Mouse (Mus musculus): ENCODE data around the gene Lurap1.

The Lurap1 gene

DNA sequence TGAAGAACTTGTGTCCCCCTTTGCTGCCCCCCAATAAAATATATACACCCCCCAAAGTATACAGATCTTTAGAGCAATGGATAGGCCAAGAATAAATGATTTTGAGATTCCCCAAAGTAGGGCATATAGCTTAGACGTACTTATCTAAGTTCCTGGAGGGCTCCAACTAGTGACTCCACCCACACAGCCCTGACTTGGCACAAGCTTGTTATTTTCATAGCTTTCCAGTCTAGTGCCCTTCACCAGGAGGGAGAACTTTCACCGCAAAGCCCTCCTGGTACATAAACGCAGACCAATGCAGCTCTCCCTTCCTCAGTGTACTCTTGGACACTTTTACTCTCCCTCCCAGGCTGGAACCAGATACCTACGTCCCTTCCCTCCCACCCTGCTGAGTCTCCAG, 11.0 kb upstream of the Lurap1 start:
- in situ Hi-C loops (cut with MboI, MseI): no loop called here

DNA sequence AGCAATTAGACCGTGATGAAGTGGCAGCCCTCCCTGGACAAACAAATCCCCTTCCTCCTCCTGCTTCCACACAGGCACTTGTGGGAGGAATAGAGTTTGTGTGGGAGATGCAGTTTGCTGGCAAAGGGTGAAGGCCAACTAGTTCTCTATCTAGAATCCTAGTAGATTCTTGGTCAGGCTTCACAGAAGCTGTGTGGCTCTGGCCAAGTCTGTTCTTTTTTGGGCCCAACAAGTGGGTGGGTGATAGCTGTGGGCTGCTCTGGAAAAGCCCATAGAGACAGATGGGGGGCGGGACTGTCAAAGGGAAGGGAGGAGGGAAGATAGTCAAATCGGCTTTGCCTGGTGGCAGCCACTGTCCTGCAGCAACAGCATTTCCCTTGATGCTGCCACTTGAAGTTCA, 9.6 kb upstream of the Lurap1 start:
- in situ Hi-C loops (cut with MboI, MseI): no loop called here

DNA sequence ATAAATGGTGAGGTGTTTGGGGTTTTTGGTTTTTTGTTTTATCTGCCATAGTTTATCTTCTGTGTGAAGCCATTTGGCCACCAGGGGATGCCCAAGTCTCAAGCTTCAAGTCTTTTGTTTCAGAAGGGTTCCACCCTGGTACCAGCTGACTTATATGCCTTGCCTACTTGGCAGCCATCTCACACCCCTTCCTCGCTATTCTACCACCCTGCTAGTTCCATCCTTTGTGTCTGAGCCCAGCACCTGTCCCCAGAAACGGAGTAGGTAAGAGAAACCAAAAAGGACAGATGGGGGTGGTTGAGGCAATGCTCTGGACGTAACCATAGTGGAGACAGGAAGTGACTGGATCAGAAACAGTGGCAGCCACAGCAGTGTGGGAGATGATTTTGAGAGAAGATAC, 8.8 kb upstream of the Lurap1 start:
- in situ Hi-C loops (cut with MboI, MseI): no loop called here

DNA sequence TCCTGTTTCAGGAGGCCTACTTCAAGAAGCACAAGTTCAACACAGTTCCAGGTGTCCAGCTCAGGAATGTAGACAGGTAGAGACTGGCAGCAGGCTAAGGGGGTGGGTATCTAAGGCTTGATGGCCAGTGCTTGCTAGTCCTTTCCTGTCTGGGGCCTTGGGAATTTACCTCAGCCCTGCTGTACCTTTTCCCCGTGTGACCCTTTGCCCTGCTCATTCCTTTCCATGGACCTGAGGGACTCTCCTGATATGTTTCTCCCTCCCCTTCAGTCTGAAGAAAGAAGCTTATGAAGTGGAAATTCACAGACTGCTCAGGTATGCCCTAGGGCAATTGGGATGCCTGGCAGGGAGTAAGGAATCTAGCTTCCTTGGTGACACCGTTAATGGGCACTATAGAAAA, 6.7 kb upstream of the Lurap1 start:
- in situ Hi-C loops (cut with MboI, MseI): no loop called here

DNA sequence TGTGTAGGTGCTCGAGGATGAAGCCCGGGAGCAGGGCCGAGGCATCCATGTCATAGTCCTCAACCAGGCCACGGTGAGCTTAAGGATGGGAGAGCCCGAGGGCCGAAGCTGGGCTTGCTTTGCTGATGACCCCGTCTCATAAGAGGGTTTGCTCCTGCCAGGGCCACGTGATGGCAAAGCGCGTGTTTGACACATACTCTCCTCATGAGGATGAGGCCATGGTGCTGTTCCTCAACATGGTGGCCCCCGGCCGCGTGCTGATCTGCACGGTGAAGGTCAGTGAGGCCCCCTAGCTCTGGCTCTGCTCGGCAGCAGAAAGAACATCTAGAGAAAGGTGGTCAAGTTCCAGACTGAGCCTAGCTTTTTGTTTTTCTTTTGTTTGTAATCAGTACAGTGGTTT, 1.6 kb upstream of the Lurap1 start:
- in situ Hi-C loops (cut with MboI, MseI): no loop called here

DNA sequence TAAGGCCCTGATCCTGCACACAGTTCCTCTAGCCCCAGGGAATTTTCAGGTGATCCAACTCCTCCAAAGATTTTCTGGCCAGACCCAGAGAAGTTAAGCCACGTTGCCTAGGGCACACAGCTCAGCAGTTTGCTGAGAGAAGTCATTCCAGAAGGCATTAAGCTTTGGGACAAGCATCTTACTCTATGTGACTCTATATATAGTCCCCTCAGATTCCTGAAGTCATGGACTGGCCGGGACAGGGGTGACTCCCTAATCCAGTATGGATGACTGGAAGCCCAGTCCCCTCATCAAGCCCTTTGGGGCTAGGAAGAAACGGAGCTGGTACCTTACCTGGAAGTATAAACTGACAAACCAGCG, 296 bp downstream of the Lurap1 start:
- in situ Hi-C loops (cut with MboI, MseI): no loop called here

DNA sequence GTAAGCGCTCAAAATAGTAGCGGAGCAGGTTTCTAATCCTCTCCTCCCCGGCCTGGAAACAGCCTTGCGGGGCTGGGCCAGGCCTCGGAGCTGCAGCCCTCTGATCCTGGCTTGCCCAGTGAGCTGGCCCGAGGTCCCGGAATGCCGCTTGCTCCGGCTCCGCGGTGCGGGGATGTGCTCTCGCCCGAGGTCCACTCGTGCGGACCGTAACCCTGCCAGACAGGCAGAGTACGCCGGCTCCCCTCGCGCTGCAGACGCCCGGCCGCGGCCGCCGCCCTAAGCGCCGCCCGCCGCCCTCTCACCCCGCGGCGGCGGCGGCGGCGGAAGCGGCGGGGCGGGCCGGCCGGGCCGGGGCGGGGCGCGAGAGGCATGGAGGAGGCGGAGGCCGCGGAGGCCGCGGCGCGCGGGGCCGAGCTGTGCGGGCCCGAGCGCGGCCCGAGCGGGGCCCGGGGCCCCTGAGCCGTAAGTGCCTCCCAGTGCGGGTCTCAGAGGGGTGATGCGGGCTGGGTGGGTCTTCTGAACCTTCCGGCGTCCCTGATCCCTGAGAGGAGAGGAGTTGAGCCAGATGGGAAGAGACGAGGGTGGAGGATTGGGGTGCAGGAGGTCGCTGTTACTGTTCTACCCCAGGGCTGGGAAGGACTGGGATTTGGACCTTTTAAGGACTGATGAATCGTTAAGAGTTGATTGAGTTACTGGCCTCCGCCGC, 829 bp downstream of the Lurap1 start:
- in situ Hi-C loops (cut with MboI, MseI): no loop called here

DNA sequence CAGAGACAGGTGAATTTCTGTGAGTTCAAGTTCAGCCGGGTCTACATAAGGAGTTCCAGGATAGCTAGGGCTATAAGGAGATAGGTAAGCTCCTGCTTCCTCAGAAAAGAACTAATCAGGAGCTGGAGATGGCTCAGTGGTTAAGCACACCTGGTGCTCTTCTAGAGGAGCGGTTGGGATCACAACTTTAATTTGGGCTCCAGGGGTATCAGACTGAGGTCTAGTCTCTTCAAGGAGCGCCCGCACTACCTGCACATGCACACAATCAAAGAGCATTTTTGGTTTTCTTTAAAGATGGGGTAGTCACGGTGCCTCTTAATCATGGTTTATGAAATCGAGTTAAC, 1.4 kb downstream of the Lurap1 start:
- in situ Hi-C loops (cut with MboI, MseI): no loop called here

DNA sequence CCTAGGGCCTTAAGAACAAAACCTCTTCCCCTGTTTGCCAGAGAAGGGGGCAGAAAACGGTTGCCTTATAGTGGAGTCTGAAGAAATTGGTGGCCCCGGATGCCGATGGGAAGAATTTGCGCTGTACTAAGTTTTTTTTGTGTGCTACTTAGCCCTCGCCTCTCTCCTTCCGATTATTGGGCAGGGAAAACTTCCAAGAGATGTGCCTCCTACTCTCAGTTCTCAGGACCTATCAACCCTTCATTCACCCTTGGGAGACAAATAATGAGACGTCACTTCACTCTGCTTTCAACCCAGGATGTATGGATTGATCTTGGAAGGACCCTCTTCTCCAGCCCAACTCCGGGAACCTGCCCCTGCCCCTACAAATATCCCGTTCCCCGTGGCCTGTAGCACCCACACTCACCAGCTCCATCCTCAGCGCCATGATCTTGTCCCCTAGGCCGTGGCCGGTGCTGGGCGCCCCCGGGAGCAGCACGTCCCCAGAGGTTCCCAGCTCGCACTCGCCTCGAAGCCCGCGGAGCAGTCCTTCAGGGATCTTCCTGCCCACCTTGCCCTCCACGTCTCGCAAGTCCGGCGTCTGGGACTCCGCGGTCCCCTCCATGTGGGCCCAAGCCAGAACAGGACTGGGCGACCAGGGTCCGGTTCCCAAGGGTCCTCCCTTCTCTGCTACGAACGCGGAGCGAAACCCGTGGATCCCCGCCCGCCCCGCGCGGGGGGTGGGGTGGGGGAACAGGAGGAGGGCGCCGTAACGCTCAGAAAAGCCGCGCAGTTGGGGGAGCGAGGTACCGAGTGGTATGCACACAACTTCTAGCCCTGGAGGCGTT, 7.0 kb downstream of the Lurap1 start:
- in situ Hi-C loops (cut with MboI, MseI): no loop called here

DNA sequence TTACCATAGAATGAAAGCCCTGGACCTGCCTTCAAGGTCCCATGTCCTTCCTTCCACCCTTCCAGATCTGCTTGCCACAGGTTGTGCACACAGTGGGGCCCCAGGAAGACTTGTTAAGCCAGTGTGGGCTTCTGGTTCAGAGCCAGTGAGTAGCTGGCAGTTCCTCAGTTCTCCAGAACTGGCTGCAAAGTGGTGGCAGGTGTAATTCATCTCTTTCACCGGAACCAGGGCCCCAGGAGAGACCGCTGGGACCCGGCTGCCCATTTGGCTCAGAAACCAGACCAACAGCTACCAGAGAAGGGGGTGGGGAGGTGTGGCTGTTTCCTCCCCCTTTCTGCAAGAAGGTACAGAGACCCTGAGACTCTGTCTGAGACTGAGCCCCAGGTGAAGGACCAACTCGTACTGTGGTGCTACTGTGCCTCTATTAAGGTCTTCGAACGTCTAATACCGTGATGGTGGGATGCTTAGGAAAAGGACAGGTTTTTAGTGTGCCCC, 7.8 kb downstream of the Lurap1 start:
- in situ Hi-C loops (cut with MboI, MseI): no loop called here

DNA sequence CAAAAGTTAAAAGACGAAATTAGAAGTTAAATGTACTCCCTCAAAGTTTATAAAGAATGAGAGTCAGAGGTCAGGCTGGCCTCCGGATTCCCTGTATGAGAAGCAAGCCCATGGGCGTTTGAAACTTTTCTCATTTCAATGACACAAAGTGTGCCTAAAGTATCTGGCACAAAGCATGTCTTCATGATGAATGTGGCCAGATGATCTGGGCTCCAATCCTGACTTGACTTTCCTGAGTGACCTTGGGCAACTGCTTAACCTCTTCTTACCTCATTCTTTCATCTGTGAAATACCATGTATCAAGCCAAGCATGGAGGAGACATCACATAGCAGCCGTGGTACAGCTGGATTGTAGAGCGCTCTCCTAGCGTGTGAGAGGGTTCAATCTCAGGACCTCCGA, 8.9 kb downstream of the Lurap1 start:
- in situ Hi-C loops (cut with MboI, MseI): no loop called here

DNA sequence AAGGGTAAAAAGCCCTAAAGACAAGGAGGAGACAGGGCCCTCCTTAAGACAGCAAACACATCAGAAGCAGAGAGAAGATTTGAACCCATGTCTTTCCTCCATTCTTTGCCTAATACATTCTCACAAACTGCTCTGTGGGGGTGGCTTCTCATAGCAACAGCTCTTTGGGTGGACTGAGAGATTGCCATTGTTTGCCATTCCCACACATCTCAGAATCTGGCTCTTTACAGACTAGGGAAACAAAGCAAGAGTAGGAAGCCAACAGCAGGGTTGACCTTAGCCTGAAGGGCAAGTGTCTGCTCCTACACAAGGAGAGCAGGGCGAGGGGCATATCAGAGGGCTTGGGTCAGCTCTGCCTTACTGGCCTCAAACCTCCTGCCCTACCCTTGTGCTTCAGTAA, 9.4 kb downstream of the Lurap1 start:
- in situ Hi-C loops (cut with MboI, MseI): no loop called here

DNA sequence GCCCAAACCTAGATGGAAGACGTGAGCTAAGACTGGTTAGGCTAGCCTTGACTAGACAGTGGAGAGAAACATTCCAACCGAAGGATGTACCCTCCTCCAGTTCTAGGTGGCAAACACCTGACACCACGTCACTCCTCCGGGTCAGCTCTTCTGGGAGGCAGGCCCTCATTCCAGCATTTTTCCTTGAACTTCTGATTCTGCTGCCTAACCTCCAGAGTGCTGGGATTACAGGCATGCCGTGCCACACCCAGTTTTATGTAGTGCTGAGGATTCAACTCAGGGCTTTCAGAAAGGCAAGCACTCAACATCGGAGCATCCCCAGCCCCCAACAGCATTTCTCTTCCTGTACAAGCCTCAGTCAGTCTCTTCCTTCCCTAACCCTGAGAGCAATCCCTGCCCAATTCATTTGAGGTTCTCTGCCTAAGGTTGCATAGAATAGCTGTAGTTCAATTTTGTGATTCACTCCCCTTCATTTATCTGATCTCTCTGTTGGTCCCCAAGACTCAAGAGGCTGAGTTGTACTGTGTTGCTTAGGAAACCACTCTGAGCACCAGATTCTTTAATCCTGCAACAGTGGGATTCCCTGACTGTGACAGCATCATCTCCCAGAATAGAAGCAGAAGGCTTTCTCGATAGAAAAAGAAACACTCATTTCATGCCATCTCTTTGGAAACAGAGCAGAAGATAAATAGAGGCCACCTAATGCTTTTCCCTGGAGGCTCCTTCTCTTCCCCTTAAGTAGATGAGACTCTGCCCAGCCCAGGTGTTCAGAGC, 10.2 kb downstream of the Lurap1 start:
- in situ Hi-C loops (cut with MboI, MseI): no loop called here

DNA sequence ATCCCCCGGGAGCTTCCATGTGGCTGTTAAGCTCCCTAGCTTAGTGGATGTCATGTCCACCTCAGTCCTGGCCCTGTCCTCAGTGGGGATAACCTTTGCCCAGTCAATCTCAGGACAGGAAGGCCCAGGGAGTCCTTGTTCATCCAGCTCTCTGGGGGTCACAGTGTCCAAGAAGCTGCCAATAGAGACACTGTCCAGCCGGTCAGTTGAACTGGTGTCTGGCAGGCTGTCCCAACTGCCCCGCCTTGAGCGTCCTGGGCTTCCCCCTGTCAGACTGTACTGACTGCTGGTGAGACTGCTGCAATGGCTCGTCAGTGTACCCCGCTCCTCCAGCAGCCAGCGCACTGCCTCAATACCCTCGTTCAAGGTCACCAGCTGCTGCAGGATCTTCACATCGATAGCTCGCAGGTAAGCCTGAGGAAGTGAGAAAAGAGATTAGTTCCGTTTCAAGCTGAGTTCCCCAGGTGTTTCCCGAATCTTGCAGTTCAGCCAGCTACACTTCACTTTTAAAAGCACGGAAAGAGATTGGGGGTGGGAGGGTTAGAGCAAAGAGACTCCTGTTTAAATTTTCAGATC, 13.6 kb downstream of the Lurap1 start:
- in situ Hi-C loops (cut with MboI, MseI): no loop called here

DNA sequence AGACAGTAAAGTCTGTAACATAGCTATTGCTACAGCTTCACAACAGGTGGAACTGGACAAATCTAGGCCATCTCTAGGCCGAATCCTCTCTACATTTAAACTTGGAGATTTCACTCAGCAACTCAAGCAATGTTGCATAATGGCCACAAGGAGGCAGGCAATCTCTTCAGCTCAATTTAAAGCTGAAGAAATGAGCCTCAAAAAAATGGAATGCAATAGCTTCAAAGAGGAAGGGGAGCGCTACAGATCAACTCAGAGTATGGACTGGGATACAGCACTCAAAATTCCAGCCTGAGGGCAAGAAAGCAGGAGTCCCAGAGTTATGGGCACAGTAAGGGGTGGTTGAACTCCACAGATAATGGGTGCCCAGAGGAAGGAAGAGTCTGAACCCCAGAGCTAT, 16.1 kb downstream of the Lurap1 start:
- in situ Hi-C loops (cut with MboI, MseI): no loop called here

DNA sequence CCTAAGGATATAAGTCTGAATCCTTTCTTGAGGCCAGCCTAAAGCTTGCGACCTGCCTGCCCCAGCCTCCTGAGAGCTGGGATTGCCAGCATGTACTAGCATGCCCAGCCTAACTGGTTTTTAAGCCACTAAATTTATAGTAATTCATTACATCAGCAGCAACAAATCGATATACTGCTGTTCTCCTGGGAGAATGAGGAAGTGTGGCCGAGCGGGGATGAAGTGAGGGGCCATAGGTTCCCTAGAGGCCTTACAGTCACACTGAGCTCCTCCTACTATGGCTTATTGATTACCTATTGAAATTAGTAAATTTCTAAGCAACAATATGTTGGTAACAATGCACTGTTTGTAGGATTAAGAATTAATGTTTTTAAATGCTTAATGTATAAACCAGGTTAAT, 18.0 kb downstream of the Lurap1 start:
- in situ Hi-C loops (cut with MboI, MseI): no loop called here

DNA sequence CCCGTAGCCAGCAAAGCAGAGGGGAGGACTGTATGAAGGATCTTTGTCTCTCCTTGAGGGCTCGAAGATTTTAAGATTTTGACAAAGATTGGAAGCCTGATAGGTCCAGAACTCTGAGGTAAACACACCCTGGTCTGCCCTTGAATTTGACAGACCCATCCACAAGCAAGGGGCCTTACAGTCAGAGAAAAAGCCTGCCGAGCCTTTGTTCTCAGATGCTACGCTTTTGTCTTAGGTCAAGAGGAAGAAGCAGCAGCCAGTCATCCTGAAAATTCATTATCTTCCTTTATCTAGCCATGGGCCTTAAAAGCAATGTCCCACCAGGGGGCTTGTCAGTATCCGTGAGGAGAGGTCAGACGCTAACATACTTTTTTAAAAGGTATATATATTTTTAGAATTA, 23.2 kb downstream of the Lurap1 start:
- in situ Hi-C loops (cut with MboI, MseI): no loop called here

DNA sequence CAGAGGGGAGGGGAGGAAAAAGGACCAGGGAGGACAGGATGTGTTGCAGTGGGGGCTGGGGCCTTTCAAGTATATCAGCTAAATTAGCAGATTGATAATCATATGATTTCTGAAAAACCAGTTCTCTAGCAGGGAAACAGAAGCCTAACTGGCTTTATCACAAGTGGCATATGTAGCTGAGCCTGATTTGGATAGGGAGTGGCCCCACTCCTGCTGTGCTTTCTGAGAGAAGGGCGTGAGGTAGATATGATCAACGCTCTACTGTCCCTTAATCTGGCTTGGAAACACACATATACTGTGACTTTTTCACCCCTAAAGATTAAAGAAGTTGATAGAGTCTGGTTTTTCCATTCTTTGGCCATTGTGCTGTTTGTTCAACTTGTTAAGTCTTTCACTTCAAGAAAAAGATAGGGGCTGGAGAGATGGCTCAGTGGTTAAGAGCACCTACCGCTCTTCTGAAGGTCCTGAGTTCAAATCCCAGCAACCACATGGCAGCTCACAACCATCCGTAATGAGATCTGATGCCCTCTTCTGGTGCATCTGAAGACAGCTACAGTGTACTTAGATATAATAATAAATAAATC, 25.2 kb downstream of the Lurap1 start:
- in situ Hi-C loops (cut with MboI, MseI): no loop called here

DNA sequence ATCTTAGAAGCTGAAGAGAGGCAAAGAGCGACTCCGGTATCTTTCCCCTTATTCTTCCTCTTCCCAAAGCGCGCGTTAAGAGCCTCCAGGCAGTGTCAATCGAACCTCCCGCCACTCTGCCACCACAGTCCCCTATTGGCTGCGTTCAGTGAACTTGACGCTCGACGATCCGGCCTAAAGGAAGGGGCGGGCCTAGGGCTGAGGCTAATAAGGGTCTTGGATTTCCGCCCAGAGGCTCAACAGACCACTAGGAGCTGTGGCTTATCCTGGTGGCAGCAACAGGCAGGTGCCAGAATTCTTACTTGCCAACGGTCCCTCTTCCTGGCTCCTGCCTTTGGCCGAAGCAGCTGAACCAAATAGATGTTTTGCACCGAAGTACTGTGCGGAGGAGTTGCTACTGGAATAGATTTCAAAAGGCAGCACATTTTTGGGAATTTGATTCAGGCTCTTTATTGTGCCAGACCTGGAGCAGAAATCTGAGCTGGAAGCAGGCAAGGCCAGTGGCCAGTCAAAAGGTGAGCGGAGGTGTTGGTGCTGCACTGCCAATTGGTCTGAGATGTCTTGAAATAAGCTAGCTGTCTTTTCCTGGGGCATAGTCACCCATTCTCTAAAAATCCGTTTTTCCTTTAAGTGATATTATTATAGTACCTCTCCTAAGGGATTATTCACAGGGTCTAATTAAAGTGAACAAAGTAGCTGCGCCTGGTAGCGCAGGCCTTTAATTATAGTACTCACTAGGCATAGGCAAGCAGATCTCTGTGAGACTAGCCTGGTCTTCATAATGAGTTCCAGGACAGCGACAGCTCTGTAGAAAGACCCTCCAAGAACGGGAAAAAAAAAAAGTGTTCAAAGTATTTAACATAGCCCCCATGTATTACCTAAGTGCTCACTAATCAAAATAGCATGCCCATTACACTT, 27.3 kb downstream of the Lurap1 start, which contains the start of the genes Rad54l and Pomgnt1:
TSS of gene Rad54l (minus strand) at position 89 of the 918 bp plus-strand sequence.
TSS of gene Pomgnt1 (plus strand) at position 239 of the 918 bp plus-strand sequence.
- in situ Hi-C loops (cut with MboI, MseI): no loop called here

DNA sequence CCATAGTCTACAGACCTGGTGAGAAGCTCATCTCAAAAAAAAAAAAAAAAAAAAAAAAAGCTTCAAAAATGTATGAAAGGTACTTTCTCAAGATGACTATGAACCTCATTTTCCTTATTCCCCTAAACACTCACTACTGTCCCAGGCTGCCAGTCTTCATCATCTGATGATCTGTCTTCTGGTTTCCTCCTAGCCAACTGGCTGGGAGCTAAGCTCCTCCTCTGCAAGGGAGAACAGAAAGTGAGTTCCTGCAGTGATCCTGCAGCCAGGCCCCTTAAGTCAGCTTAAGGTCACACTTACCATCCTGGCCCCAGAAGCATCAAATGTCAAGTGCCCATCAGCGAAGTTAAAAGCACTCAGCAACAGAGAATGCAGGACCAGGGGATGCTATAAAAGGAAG, 28.4 kb downstream of the Lurap1 start:
- in situ Hi-C loops (cut with MboI, MseI): no loop called here

DNA sequence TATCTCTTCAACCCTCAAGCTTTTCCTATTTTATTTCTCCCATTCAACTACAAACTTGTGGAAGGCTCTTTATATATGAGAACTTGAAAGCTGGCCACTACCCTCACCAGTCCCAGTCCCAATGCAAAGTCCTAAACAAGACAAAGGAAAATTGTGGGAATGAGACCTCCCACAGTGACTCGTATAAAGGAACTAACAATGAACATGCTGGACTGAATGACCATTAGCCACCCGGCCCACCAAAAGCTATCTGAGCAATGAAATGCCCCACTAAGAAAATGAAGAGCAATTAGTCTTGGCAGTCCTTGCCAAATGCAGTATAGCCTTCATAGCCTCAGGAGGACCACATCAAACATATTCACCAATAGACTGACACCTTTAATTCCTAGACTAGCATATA, 39.7 kb downstream of the Lurap1 start:
- in situ Hi-C loops (cut with MboI, MseI): no loop called here
